Mouse (Mus musculus): ENCODE measurements at regions not wholly inside any gene's neighbourhood (a gene's known extent, or its start where the extent isn't known, plus 50 kb on each side); places are given as distances from the start of the nearest gene placed in this dataset.

- Histone ChIP-seq H3K4me3 (ENCODE audit: low read depth, low read length) (no peak overlapping the region), H3K4me1 (ENCODE audit: control insufficient read depth, insufficient read depth, low read length) (no peaks in the 10 kb centered on the region), H3K36me3 (ENCODE audit: control insufficient read depth, insufficient read depth, low read length) (no peaks in the 10 kb centered on the region), H3K27me3 (replicated peaks; ENCODE audit: control insufficient read depth, insufficient read depth, low read length) (no peaks in the 10 kb centered on the region), H3K4me2 (ENCODE audit: low read length) (no peak overlapping the region), H3K27ac (ENCODE audit: low read depth, low read length) (no peak overlapping the region), H3K9ac (ENCODE audit: low read length) (no peak overlapping the region), H3K9me3 (replicated peaks; ENCODE audit: control insufficient read depth, low read length) (no peaks in the 10 kb centered on the region)
- ATAC-seq (no peak), DNase-seq (ENCODE audit: low spot score) (no peak)
- WGBS: 82% methylated on average over 10 of the region's 10 CpGs
These were observed 99.6 kb downstream of the Inhbb start for GRCm38 (mm10) chr1:119322279-119322995.

GRCm38 (mm10) chr1:119321799-119322198 is 100.2 kb downstream of the Inhbb start:
- H3K27ac ChIP-seq (ENCODE audit: low read depth, low read length): no peak overlapping the region
- H3K27me3 ChIP-seq (replicated peaks; ENCODE audit: control insufficient read depth, insufficient read depth, low read length): no peaks in the 10 kb centered on the region
- no peaks in the 10 kb centered on the region for H3K36me3 ChIP-seq (ENCODE audit: control insufficient read depth, insufficient read depth, low read length)
- DNase-seq (ENCODE audit: low spot score) (no peak), ATAC-seq (no peak)
- H3K9me3 ChIP-seq (replicated peaks; ENCODE audit: control insufficient read depth, low read length): no peaks in the 10 kb centered on the region
- H3K4me1 ChIP-seq (ENCODE audit: control insufficient read depth, insufficient read depth, low read length): no peaks in the 10 kb centered on the region
- H3K4me2 ChIP-seq (ENCODE audit: low read length): no peak overlapping the region
- WGBS: 88% methylated on average over 8 of the region's 8 CpGs
- no peak overlapping the region for H3K4me3 ChIP-seq (ENCODE audit: low read depth, low read length)
- no peak overlapping the region for H3K9ac ChIP-seq (ENCODE audit: low read length)

- ATAC-seq: no peak
- Histone ChIP-seq H3K9ac (ENCODE audit: low read length) (no peak overlapping the region), H3K9me3 (replicated peaks; ENCODE audit: control insufficient read depth, low read length) (no peaks in the 10 kb centered on the region)
These were observed 105.0 kb downstream of the Inhbb start for GRCm38 (mm10) chr1:119317006-119317405.

GRCm38 (mm10) chr1:119308719-119309365 is 113.2 kb downstream of the Inhbb start:
- DNase-seq (ENCODE audit: low spot score): peak; percentile 35
- Histone ChIP-seq H3K36me3 (ENCODE audit: control insufficient read depth, insufficient read depth, low read length) (no peaks in the 10 kb centered on the region), H3K9ac (ENCODE audit: low read length) (no peak overlapping the region), H3K4me2 (ENCODE audit: low read length) (no peak overlapping the region), H3K4me3 (ENCODE audit: low read depth, low read length) (no peak overlapping the region), H3K4me1 (ENCODE audit: control insufficient read depth, insufficient read depth, low read length) (peaks cover 6% of the 10 kb centered on the region; the same call in 1 of the 2 replicates), H3K9me3 (replicated peaks; ENCODE audit: control insufficient read depth, low read length) (no peaks in the 10 kb centered on the region), H3K27me3 (replicated peaks; ENCODE audit: control insufficient read depth, insufficient read depth, low read length) (no peaks in the 10 kb centered on the region), H3K27ac (ENCODE audit: low read depth, low read length) (no peak overlapping the region)
- 79% methylated on average over 9 of the region's 9 CpGs for WGBS
- peak; percentile 28; the same call in 1 of the 2 replicates for ATAC-seq

More at GRCm38 (mm10) chr1:119317006-119317405, 105.0 kb downstream of the Inhbb start:
- H3K27ac ChIP-seq (ENCODE audit: low read depth, low read length): no peak overlapping the region
- no peaks in the 10 kb centered on the region for H3K36me3 ChIP-seq (ENCODE audit: control insufficient read depth, insufficient read depth, low read length)
- H3K27me3 ChIP-seq (replicated peaks; ENCODE audit: control insufficient read depth, insufficient read depth, low read length): no peaks in the 10 kb centered on the region
- no peaks in the 10 kb centered on the region for H3K4me1 ChIP-seq (ENCODE audit: control insufficient read depth, insufficient read depth, low read length)
- WGBS: 84% methylated on average over 4 of the region's 4 CpGs
- no peak for DNase-seq (ENCODE audit: low spot score)
- no peak overlapping the region for H3K4me3 ChIP-seq (ENCODE audit: low read depth, low read length)
- H3K4me2 ChIP-seq (ENCODE audit: low read length): no peak overlapping the region

- no peak overlapping the region for H3K27ac ChIP-seq (ENCODE audit: low read depth, low read length)
These were observed 116.6 kb downstream of the Inhbb start for GRCm38 (mm10) chr1:119305315-119305976.

GRCm38 (mm10) chr1:119304470-119304980 is 117.5 kb downstream of the Inhbb start:
- 33% methylated on average over 9 of the region's 9 CpGs for WGBS
- ATAC-seq: peak; percentile 35; the same call in 1 of the 2 replicates
- H3K27ac ChIP-seq (ENCODE audit: low read depth, low read length): no peak overlapping the region
- no peak overlapping the region for H3K9ac ChIP-seq (ENCODE audit: low read length)
- H3K27me3 ChIP-seq (replicated peaks; ENCODE audit: control insufficient read depth, insufficient read depth, low read length): no peaks in the 10 kb centered on the region
- DNase-seq (ENCODE audit: low spot score): peak; percentile 13
- H3K4me3 ChIP-seq (ENCODE audit: low read depth, low read length): no peak overlapping the region
- H3K9me3 ChIP-seq (replicated peaks; ENCODE audit: control insufficient read depth, low read length): no peaks in the 10 kb centered on the region
- no peaks in the 10 kb centered on the region for H3K36me3 ChIP-seq (ENCODE audit: control insufficient read depth, insufficient read depth, low read length)
- no peak overlapping the region for H3K4me2 ChIP-seq (ENCODE audit: low read length)
- H3K4me1 ChIP-seq (ENCODE audit: control insufficient read depth, insufficient read depth, low read length): peaks cover 6% of the 10 kb centered on the region; the same call in 1 of the 2 replicates

More at GRCm38 (mm10) chr1:119305315-119305976, 116.6 kb downstream of the Inhbb start:
- peak; percentile 58 for ATAC-seq
- H3K9ac ChIP-seq (ENCODE audit: low read length): no peak overlapping the region
- H3K4me1 ChIP-seq (ENCODE audit: control insufficient read depth, insufficient read depth, low read length): peaks cover 6% of the 10 kb centered on the region; the same call in 1 of the 2 replicates
- H3K4me2 ChIP-seq (ENCODE audit: low read length): no peak overlapping the region
- WGBS: 5% methylated on average over 13 of the region's 13 CpGs
- peak; percentile 44 for DNase-seq (ENCODE audit: low spot score)
- H3K9me3 ChIP-seq (replicated peaks; ENCODE audit: control insufficient read depth, low read length): no peaks in the 10 kb centered on the region
- H3K36me3 ChIP-seq (ENCODE audit: control insufficient read depth, insufficient read depth, low read length): no peaks in the 10 kb centered on the region
- no peak overlapping the region for H3K4me3 ChIP-seq (ENCODE audit: low read depth, low read length)
- no peaks in the 10 kb centered on the region for H3K27me3 ChIP-seq (replicated peaks; ENCODE audit: control insufficient read depth, insufficient read depth, low read length)

- no peaks in the 10 kb centered on the region for H3K36me3 ChIP-seq (ENCODE audit: control insufficient read depth, insufficient read depth, low read length)
- DNase-seq (ENCODE audit: low spot score): no peak
- H3K27ac ChIP-seq (ENCODE audit: low read depth, low read length): no peak overlapping the region
- H3K4me2 ChIP-seq (ENCODE audit: low read length): no peak overlapping the region
- H3K4me3 ChIP-seq (ENCODE audit: low read depth, low read length): no peak overlapping the region
- WGBS: 79% methylated on average over 7 of the region's 7 CpGs
- no peak overlapping the region for H3K9ac ChIP-seq (ENCODE audit: low read length)
- no peaks in the 10 kb centered on the region for H3K27me3 ChIP-seq (replicated peaks; ENCODE audit: control insufficient read depth, insufficient read depth, low read length)
- H3K4me1 ChIP-seq (ENCODE audit: control insufficient read depth, insufficient read depth, low read length): peaks cover 6% of the 10 kb centered on the region; the same call in 1 of the 2 replicates
- H3K9me3 ChIP-seq (replicated peaks; ENCODE audit: control insufficient read depth, low read length): no peaks in the 10 kb centered on the region
- no peak for ATAC-seq
These were observed 119.6 kb downstream of the Inhbb start for GRCm38 (mm10) chr1:119302349-119302995.

GRCm38 (mm10) chr1:119301931-119302330 is 120.1 kb downstream of the Inhbb start:
- H3K9me3 ChIP-seq (replicated peaks; ENCODE audit: control insufficient read depth, low read length): no peaks in the 10 kb centered on the region
- no peaks in the 10 kb centered on the region for H3K36me3 ChIP-seq (ENCODE audit: control insufficient read depth, insufficient read depth, low read length)
- no peak overlapping the region for H3K4me2 ChIP-seq (ENCODE audit: low read length)
- ATAC-seq (no peak), DNase-seq (ENCODE audit: low spot score) (no peak)
- no peak overlapping the region for H3K4me3 ChIP-seq (ENCODE audit: low read depth, low read length)
- H3K4me1 ChIP-seq (ENCODE audit: control insufficient read depth, insufficient read depth, low read length): peaks cover 6% of the 10 kb centered on the region; the same call in 1 of the 2 replicates
- no peak overlapping the region for H3K9ac ChIP-seq (ENCODE audit: low read length)
- 92% methylated on average over 7 of the region's 7 CpGs for whole genome bisulfite sequencing
- no peaks in the 10 kb centered on the region for H3K27me3 ChIP-seq (replicated peaks; ENCODE audit: control insufficient read depth, insufficient read depth, low read length)
- no peak overlapping the region for H3K27ac ChIP-seq (ENCODE audit: low read depth, low read length)
